Mouse (Mus musculus) brain, embryonic 14.5 days (tissue): ENCODE results near the gene Ahdc1. TPM values are rescaled to one million over a fixed set of nuclear protein-coding genes. Genes with fewer than 3 reads are reported as not detected.

Source experiments
- DNase-seq: peaks from one replicate; pipeline ENCODE4 v3.0.0-alpha.2; 2011; ENCODE audit warnings: low read depth
- CTCF ChIP-seq: fragments of 200-500 bp; IDR thresholded peaks from 2 replicates; pipeline ENCODE4 v1.5.1; 2012; ENCODE audit warnings: inconsistent platforms, mild to moderate bottlenecking, moderate library complexity, borderline replicate concordance; ENCODE audit not compliant: insufficient read depth, insufficient read length; ENCODE audit errors: extremely low read depth
- POLR2A ChIP-seq: fragments of 200-500 bp; IDR thresholded peaks from 2 replicates; pipeline ENCODE4 v1.6.1; 2012; ENCODE audit warnings: mild to moderate bottlenecking, inconsistent platforms, borderline replicate concordance; ENCODE audit not compliant: poor library complexity, insufficient read depth, insufficient read length, severe bottlenecking; ENCODE audit errors: extremely low read depth
- polyA plus RNA-seq: library from polyadenylated mRNA; depleted of rRNA; stranded (reverse); fragments of >200 nt; gene quantifications from 2 replicates; pipeline ENCODE4 v1.2.3, GENCODE M21; 2012

The Ahdc1 gene
- polyA plus RNA-seq, 1 experiment, result 43.2 TPM

- DNase-seq, result no peak
- TF ChIP-seq POLR2A, result no peak
- peak; percentile 5; the same call in 1 of the 2 replicates for TF ChIP-seq CTCF
Measured at GRCm38 (mm10) chr4:133065894-133066386, 54.9 kb downstream of the Ahdc1 start.

- DNase-seq, result no peak
- TF ChIP-seq CTCF (no peak), POLR2A (no peak)
Measured at GRCm38 (mm10) chr4:133068400-133069138, 57.5 kb downstream of the Ahdc1 start.

- TF ChIP-seq POLR2A (no peak), CTCF (no peak)
- no peak for DNase-seq
Measured at GRCm38 (mm10) chr4:133070388-133070787, 59.3 kb downstream of the Ahdc1 start.

GRCm38 (mm10) chr4:133070821-133071372, 59.8 kb downstream of the Ahdc1 start:
- TF ChIP-seq CTCF, result no peak
- no peak for TF ChIP-seq POLR2A
- DNase-seq, result no peak

- no peak for DNase-seq
- TF ChIP-seq POLR2A, result no peak
- TF ChIP-seq CTCF, result no peak
Measured at GRCm38 (mm10) chr4:133073192-133073591, 62.1 kb downstream of the Ahdc1 start.

GRCm38 (mm10) chr4:133074070-133074819, 63.2 kb downstream of the Ahdc1 start:
- peak; percentile 84 for DNase-seq

GRCm38 (mm10) chr4:133074894-133075572, 64.0 kb downstream of the Ahdc1 start:
- TF ChIP-seq POLR2A (no peak), CTCF (no peak)
- DNase-seq, result peak; percentile 57

More at GRCm38 (mm10) chr4:133074070-133074819, 63.2 kb downstream of the Ahdc1 start:
- TF ChIP-seq CTCF, result no peak
- no peak for TF ChIP-seq POLR2A

GRCm38 (mm10) chr4:133078947-133079346, 67.9 kb downstream of the Ahdc1 start:
- TF ChIP-seq POLR2A (no peak), CTCF (no peak)

GRCm38 (mm10) chr4:133079416-133080113, 68.5 kb downstream of the Ahdc1 start:
- no peak for TF ChIP-seq POLR2A
- no peak for TF ChIP-seq CTCF
- no peak for DNase-seq

More at GRCm38 (mm10) chr4:133078947-133079346, 67.9 kb downstream of the Ahdc1 start:
- no peak for DNase-seq

GRCm38 (mm10) chr4:133080862-133081261, 69.8 kb downstream of the Ahdc1 start:
- TF ChIP-seq POLR2A (no peak), CTCF (no peak)
- no peak for DNase-seq

GRCm38 (mm10) chr4:133082216-133082773, 71.2 kb downstream of the Ahdc1 start:
- DNase-seq, result no peak
- TF ChIP-seq CTCF, result no peak
- TF ChIP-seq POLR2A, result no peak
